Mouse (Mus musculus) urinary bladder, adult 2 months (tissue): Measurements from ENCODE around the gene Ccdc83. TPM values are rescaled to one million over a fixed set of nuclear protein-coding genes. Genes with fewer than 3 reads are reported as not detected.
"Not testable (repeated sequence)": the region's sequence is repeated elsewhere in the genome, so short reads cannot be mapped to it uniquely, and the experiment has no call there.

Experiments
- DNase-seq: peaks from one replicate; pipeline ENCODE4 v3.0.0; 2022; ENCODE audit warnings: low spot score
- polyA plus RNA-seq: library from polyadenylated mRNA; depleted of rRNA; stranded (reverse); fragments of >200 nt; gene quantifications from 2 replicates; pipeline ENCODE4 v1.2.3, GENCODE M21; 2012

Gene Ccdc83
- polyA plus RNA-seq, 1 experiment, result 0.04 TPM

GRCm38 (mm10) chr7:90261902-90262599 lies 3.5 kb downstream of the Ccdc83 start:
- DNase-seq, result no peak

- DNase-seq, result no peak
Observed at GRCm38 (mm10) chr7:90259899-90260298, 5.7 kb downstream of the Ccdc83 start.

GRCm38 (mm10) chr7:90258701-90259100 lies 6.9 kb downstream of the Ccdc83 start:
- no peak for DNase-seq

GRCm38 (mm10) chr7:90252946-90253345 lies 12.6 kb downstream of the Ccdc83 start:
- no peak for DNase-seq

GRCm38 (mm10) chr7:90243643-90244042 lies 21.9 kb downstream of the Ccdc83 start:
- DNase-seq, result no peak

GRCm38 (mm10) chr7:90243151-90243550 lies 22.4 kb downstream of the Ccdc83 start:
- DNase-seq, result no peak

GRCm38 (mm10) chr7:90236289-90236905 lies 29.2 kb downstream of the Ccdc83 start:
- DNase-seq, result no peak

GRCm38 (mm10) chr7:90233921-90234320 lies 31.7 kb downstream of the Ccdc83 start:
- DNase-seq, result no peak

- no peak for DNase-seq
Observed at GRCm38 (mm10) chr7:90231431-90231830, 34.1 kb downstream of the Ccdc83 start.

GRCm38 (mm10) chr7:90228884-90229283 lies 36.7 kb downstream of the Ccdc83 start:
- DNase-seq, result not testable (repeated sequence)

GRCm38 (mm10) chr7:90228075-90228474 lies 37.5 kb downstream of the Ccdc83 start:
- DNase-seq, result no peak

GRCm38 (mm10) chr7:90221487-90221886 lies 44.1 kb downstream of the Ccdc83 start:
- DNase-seq, result no peak

- no peak for DNase-seq
Observed at GRCm38 (mm10) chr7:90218122-90218521, 47.5 kb downstream of the Ccdc83 start.

- DNase-seq, result no peak
Observed at GRCm38 (mm10) chr7:90216511-90216910, 49.1 kb downstream of the Ccdc83 start.

- DNase-seq, result no peak
Observed at GRCm38 (mm10) chr7:90210947-90211346, 54.6 kb downstream of the Ccdc83 start.

- no peak for DNase-seq
Observed at GRCm38 (mm10) chr7:90210116-90210515, 55.5 kb downstream of the Ccdc83 start.

GRCm38 (mm10) chr7:90203914-90204313 lies 61.7 kb downstream of the Ccdc83 start:
- no peak for DNase-seq

GRCm38 (mm10) chr7:90201877-90202465 lies 63.6 kb downstream of the Ccdc83 start:
- DNase-seq, result no peak

- no peak for DNase-seq
Observed at GRCm38 (mm10) chr7:90200251-90200650, 65.3 kb downstream of the Ccdc83 start.

- no peak for DNase-seq
Observed at GRCm38 (mm10) chr7:90180635-90181034, 84.9 kb downstream of the Ccdc83 start.

GRCm38 (mm10) chr7:90175576-90175975 lies 90.0 kb downstream of the Ccdc83 start:
- DNase-seq, result no peak
